Mouse (Mus musculus): ENCODE measurements around the gene Cdc7. TPM values are rescaled to one million over a fixed set of nuclear protein-coding genes. Genes with fewer than 3 reads are reported as not detected.

Cdc7 gene
- total and polyA plus RNA-seq, 3 experiments = 25.4 to 42.6 (median 27.8) TPM

DNA sequence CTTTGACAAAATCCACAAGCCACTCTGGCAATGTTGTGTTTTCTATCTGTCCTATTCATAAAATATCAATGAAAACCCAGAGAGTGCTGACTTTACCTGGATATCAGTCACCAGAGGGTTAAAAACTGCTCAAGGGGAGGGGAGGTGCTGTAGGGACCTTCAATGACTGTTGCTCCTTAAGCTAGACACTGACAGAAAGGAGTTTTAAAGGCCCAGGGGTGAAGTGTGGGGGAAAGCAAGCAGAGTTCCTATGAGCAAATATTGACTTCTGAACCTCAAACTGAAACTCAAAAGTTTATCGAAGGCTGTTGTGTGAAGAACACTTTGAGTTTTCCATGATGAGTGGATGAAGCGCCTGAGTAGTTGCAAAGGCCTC is 50.9 kb downstream of the Cdc7 start:
- dilution Hi-C loops (cut with MboI; ENCODE audit: extremely low pct_ligation_motif_present, extremely low pct_unique_long_range_greater_than_20kb, low sequenced_read_pairs) = no loop called here

DNA sequence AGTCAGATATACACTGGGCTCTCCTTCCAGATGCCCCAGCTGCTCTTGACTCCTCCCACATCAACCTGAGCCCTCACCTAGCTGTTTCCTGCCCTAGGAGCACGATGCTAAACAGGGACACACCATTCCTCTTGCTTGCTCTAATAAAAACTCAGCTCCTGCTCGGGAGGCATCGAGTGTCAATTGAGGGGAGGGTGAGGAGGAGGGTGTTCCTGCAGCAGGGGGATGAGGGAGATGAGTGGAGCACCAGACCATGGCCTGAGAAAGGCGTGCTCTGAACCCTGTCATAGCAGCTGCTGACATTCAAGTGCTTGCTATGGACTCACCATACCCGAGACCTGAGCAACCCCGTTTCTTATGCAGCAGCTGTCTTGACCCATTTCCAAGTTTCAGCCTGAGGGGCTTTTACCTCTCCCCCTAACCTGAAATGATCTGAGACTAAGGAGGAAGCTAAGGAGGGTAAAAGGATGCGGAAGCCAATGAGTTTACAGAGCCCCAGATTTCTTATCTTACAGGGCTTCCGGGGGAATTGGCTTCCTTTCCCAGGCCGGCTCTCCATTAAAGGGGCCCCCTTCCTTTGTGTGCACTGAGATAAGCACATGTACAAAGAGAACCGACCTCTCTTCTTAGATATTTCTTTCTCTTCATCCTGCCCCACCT is 51.4 kb downstream of the Cdc7 start:
- in situ Hi-C loops (cut with MboI; ENCODE audit: low pct_ligation_motif_present, low pct_unique_long_range_greater_than_20kb, low sequenced_read_pairs) (no loop called here), dilution Hi-C loops (cut with MboI; ENCODE audit: extremely low pct_ligation_motif_present, extremely low pct_unique_long_range_greater_than_20kb, low sequenced_read_pairs) (no loop called here)
- no peak overlapping the region for H3K27ac ChIP-seq (ENCODE audit: insufficient read depth, low read depth)
- no peaks in the 10 kb centered on the region for H3K79me2 ChIP-seq (replicated peaks; ENCODE audit: control insufficient read depth, extremely low read depth, insufficient read depth, poor library complexity, severe bottlenecking)
- peaks cover 27 to 53% of the 10 kb centered on the region in 2 experiments for H3K4me1 ChIP-seq (ENCODE audit: control insufficient read depth in 1 of 2, insufficient read depth in 2 of 2)
- no peak overlapping the region for H3K4me3 ChIP-seq (replicated peaks in 1 of 3; ENCODE audit: low read depth in 2 of 3, low read length in 2 of 3, poor library complexity in 1 of 3)
- H3K36me3 ChIP-seq (replicated peaks in 1 of 2; ENCODE audit: control insufficient read depth in 1 of 2, insufficient read depth in 1 of 2, low read length in 1 of 2) = no peaks in the 10 kb centered on the region
- H3K9me3 ChIP-seq (replicated peaks; ENCODE audit: low read length) = no peaks in the 10 kb centered on the region
- H3K4me2 ChIP-seq (ENCODE audit: insufficient read depth, low read depth, poor library complexity, severe bottlenecking) = no peak overlapping the region
- no peak for DNase-seq (ENCODE audit: extremely low read depth)
- TF ChIP-seq ZMIZ1 (IDR thresholded peaks at IDR 0.05; ENCODE audit: low read depth, low read length) = no peak
- no peak for TF ChIP-seq MEF2A (IDR thresholded peaks at IDR 0.05; ENCODE audit: borderline replicate concordance, low read depth, low read length)
- TF ChIP-seq CHD1 (IDR thresholded peaks at IDR 0.05; ENCODE audit: low read depth, low read length) = no peak
- no peak for TF ChIP-seq TCF12 (IDR thresholded peaks at IDR 0.05; ENCODE audit: low read depth, low read length)
- TF ChIP-seq POLR2A (IDR thresholded peaks at IDR 0.05; ENCODE audit: low read depth, low read length) = no peak
- TF ChIP-seq E2F4 (IDR thresholded peaks at IDR 0.05; ENCODE audit: insufficient replicate concordance, low read depth, low read length) = no peak
- H3K9ac ChIP-seq (ENCODE audit: insufficient read depth, low read depth) = no peak overlapping the region
- no peaks in the 10 kb centered on the region for H3K27me3 ChIP-seq (replicated peaks)

More for the DNA sequence above, 50.9 kb downstream of the Cdc7 start:
- no peak for TF ChIP-seq PAX5 (IDR thresholded peaks at IDR 0.05; ENCODE audit: low read length)
- no peak for TF ChIP-seq ELF1 (IDR thresholded peaks at IDR 0.05; ENCODE audit: low read depth, low read length)
- TF ChIP-seq ZNF384 (IDR thresholded peaks at IDR 0.05; ENCODE audit: low read depth, low read length) = no peak
- TF ChIP-seq UBTF (IDR thresholded peaks at IDR 0.05; ENCODE audit: low read depth, low read length) = no peak
- no peak for TF ChIP-seq SMC3 (IDR thresholded peaks at IDR 0.05; ENCODE audit: low read depth, low read length)
- TF ChIP-seq MAX (IDR thresholded peaks at IDR 0.05; ENCODE audit: low read length) = no peak
- no peak for TF ChIP-seq CHD2 (IDR thresholded peaks at IDR 0.05; ENCODE audit: low read length)
- TF ChIP-seq TBP (conservative IDR thresholded peaks at IDR 0.05; ENCODE audit: low read depth, low read length) = no peak
- TF ChIP-seq ZMIZ1 (IDR thresholded peaks at IDR 0.05; ENCODE audit: low read depth, low read length) = no peak
- no peak for TF ChIP-seq MAFK (IDR thresholded peaks at IDR 0.05; ENCODE audit: insufficient replicate concordance, low read length)
- TF ChIP-seq MEF2A (IDR thresholded peaks at IDR 0.05; ENCODE audit: borderline replicate concordance, low read depth, low read length) = no peak
- no peak for TF ChIP-seq JUND (conservative IDR thresholded peaks at IDR 0.05; ENCODE audit: low read depth, low read length)
- no peak for TF ChIP-seq IRF4 (IDR thresholded peaks at IDR 0.05; ENCODE audit: low read depth, low read length)
- no peak for TF ChIP-seq TCF12 (IDR thresholded peaks at IDR 0.05; ENCODE audit: low read depth, low read length)
- no peak for TF ChIP-seq KAT2A (IDR thresholded peaks at IDR 0.05; ENCODE audit: insufficient replicate concordance, low read length)
- no peak for TF ChIP-seq USF2 (conservative IDR thresholded peaks at IDR 0.05; ENCODE audit: low read depth, low read length)
- TF ChIP-seq SIN3A (IDR thresholded peaks at IDR 0.05; ENCODE audit: low read length) = no peak
- no peak for TF ChIP-seq RAD21 (IDR thresholded peaks at IDR 0.05; ENCODE audit: low read depth, low read length)
- no peak for TF ChIP-seq ETS1 (conservative IDR thresholded peaks at IDR 0.05; ENCODE audit: low read depth, low read length)
- H3K79me2 ChIP-seq (replicated peaks; ENCODE audit: control insufficient read depth, extremely low read depth, insufficient read depth, poor library complexity, severe bottlenecking) = no peaks in the 10 kb centered on the region
- H3K27me3 ChIP-seq (replicated peaks) = no peaks in the 10 kb centered on the region
- H3K4me2 ChIP-seq (ENCODE audit: insufficient read depth, low read depth, poor library complexity, severe bottlenecking) = 0 out of 2 replicates have a peak overlapping the region, but pooled peaks have one; percentile 22
- DNase-seq (ENCODE audit: extremely low read depth) = no peak
- H3K4me3 ChIP-seq (replicated peaks in 1 of 3; ENCODE audit: low read depth in 2 of 3, low read length in 2 of 3, poor library complexity in 1 of 3) = no peak overlapping the region
- peaks cover 27 to 58% of the 10 kb centered on the region in 2 experiments for H3K4me1 ChIP-seq (ENCODE audit: control insufficient read depth in 1 of 2, insufficient read depth in 2 of 2)
- no peaks in the 10 kb centered on the region for H3K36me3 ChIP-seq (replicated peaks in 1 of 2; ENCODE audit: control insufficient read depth in 1 of 2, insufficient read depth in 1 of 2, low read length in 1 of 2)
- in situ Hi-C loops (cut with MboI; ENCODE audit: low pct_ligation_motif_present, low pct_unique_long_range_greater_than_20kb, low sequenced_read_pairs) = no loop called here
- no peak overlapping the region for H3K27ac ChIP-seq (ENCODE audit: insufficient read depth, low read depth)
- no peaks in the 10 kb centered on the region for H3K9me3 ChIP-seq (replicated peaks; ENCODE audit: low read length)
- no peak overlapping the region for H3K9ac ChIP-seq (ENCODE audit: insufficient read depth, low read depth)
